Mouse (Mus musculus) spleen, postnatal 4 days (tissue): ENCODE measurements around the gene Gucd1.
A peak's percentile ranks its signal among the peaks of the same experiment; 100 is the strongest.
"Not testable (repeated sequence)": the region's sequence is repeated elsewhere in the genome, so short reads cannot be mapped to it uniquely, and the experiment has no call there.

Experiments used
- DNase-seq, 2 experiments: peaks; one replicate each; pipeline ENCODE4 v3.0.0; 2022; ENCODE audit warnings: low spot score in 2 of 2

The Gucd1 gene

GRCm38 (mm10) chr10:75475139-75475850 is 42.5 kb downstream of the Gucd1 start:
- DNase-seq, result not testable (repeated sequence)

GRCm38 (mm10) chr10:75474571-75474970 is 43.2 kb downstream of the Gucd1 start:
- DNase-seq, result no peak

GRCm38 (mm10) chr10:75473411-75473810 is 44.4 kb downstream of the Gucd1 start:
- DNase-seq, result peak in 1 of 2 experiments; percentile 38

GRCm38 (mm10) chr10:75465781-75466550 is 51.8 kb downstream of the Gucd1 start:
- DNase-seq, result no peak

GRCm38 (mm10) chr10:75462728-75463127 is 55.0 kb downstream of the Gucd1 start:
- no peak for DNase-seq

GRCm38 (mm10) chr10:75458329-75458728 is 59.4 kb downstream of the Gucd1 start:
- DNase-seq, result no peak

- no peak for DNase-seq
Observed at GRCm38 (mm10) chr10:75457852-75458251, 59.9 kb downstream of the Gucd1 start.

- not testable (repeated sequence) for DNase-seq
Observed at GRCm38 (mm10) chr10:75456061-75456831, 61.5 kb downstream of the Gucd1 start.

- no peak for DNase-seq
Observed at GRCm38 (mm10) chr10:75451036-75451786, 66.6 kb downstream of the Gucd1 start.

- no peak for DNase-seq
Observed at GRCm38 (mm10) chr10:75450331-75450730, 67.4 kb downstream of the Gucd1 start.

- DNase-seq, result no peak
Observed at GRCm38 (mm10) chr10:75448806-75449420, 68.9 kb downstream of the Gucd1 start.

- no peak for DNase-seq
Observed at GRCm38 (mm10) chr10:75447489-75447888, 70.3 kb downstream of the Gucd1 start.

GRCm38 (mm10) chr10:75446501-75447083 is 71.2 kb downstream of the Gucd1 start:
- peak in 1 of 2 experiments; percentile 28 for DNase-seq

- DNase-seq, result no peak
Observed at GRCm38 (mm10) chr10:75445030-75445429, 72.7 kb downstream of the Gucd1 start.

- DNase-seq, result no peak
Observed at GRCm38 (mm10) chr10:75444111-75444826, 73.5 kb downstream of the Gucd1 start.

- no peak for DNase-seq
Observed at GRCm38 (mm10) chr10:75443017-75443416, 74.8 kb downstream of the Gucd1 start.

GRCm38 (mm10) chr10:75441800-75442199 is 76.0 kb downstream of the Gucd1 start:
- no peak for DNase-seq

- no peak for DNase-seq
Observed at GRCm38 (mm10) chr10:75440756-75441155, 77.0 kb downstream of the Gucd1 start.

GRCm38 (mm10) chr10:75439211-75439811 is 78.5 kb downstream of the Gucd1 start:
- DNase-seq, result peak; percentile 31 to 76
